Mouse (Mus musculus): Measurements from ENCODE around the gene Aqp8.

DNA sequence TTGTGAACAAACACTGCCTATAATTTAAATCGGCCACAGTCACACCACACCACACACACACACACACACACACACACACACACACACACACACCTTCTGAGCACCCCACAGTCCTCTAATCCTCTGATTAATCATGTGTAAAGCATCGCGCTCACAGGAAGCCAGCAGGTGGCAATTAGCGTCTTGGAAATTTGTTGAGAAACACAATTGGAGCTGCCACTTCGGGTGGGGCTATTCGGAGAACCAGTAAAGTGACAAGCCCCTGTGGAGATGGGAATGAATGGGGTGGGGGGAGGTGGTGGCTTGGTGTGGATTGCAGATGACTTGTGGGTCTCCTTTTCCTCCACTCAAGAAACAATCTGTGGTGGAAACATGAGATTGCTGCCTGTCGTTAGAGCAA, 45.9 kb downstream of the Aqp8 start:
- TF ChIP-seq CTCF (IDR thresholded peaks at IDR 0.05; ENCODE audit: insufficient read depth, low read length) (no peak), POLR2A (IDR thresholded peaks at IDR 0.05; ENCODE audit: borderline replicate concordance, extremely low read depth, low read depth, low read length) (no peak)
